Mouse (Mus musculus): ENCODE measurements at regions not wholly inside any gene's neighbourhood (a gene's known extent, or its start where the extent isn't known, plus 50 kb on each side); places are given as distances from the start of the nearest gene placed in this dataset.

- no peak for DNase-seq
Measured at GRCm38 (mm10) chr15:24929742-24930141, 483.8 kb downstream of the Basp1 start.

- DNase-seq, result no peak
Measured at GRCm38 (mm10) chr15:24911866-24912265, 501.7 kb downstream of the Basp1 start.

- no peak for DNase-seq
Measured at GRCm38 (mm10) chr15:24911466-24911865, 502.1 kb downstream of the Basp1 start.

- no peak for DNase-seq
Measured at GRCm38 (mm10) chr15:24906957-24907356, 506.6 kb downstream of the Basp1 start.

- DNase-seq, result no peak
Measured at GRCm38 (mm10) chr15:24878846-24879245, 534.7 kb downstream of the Basp1 start.

- no peak for DNase-seq
Measured at GRCm38 (mm10) chr15:24877711-24878598, 535.6 kb downstream of the Basp1 start.

- no peak for DNase-seq
Measured at GRCm38 (mm10) chr15:24876157-24876731, 537.3 kb downstream of the Basp1 start.

GRCm38 (mm10) chr15:24840271-24840670, 573.3 kb downstream of the Basp1 start:
- no peak for DNase-seq

- DNase-seq, result no peak
Measured at GRCm38 (mm10) chr15:24838390-24838789, 575.2 kb downstream of the Basp1 start.

GRCm38 (mm10) chr15:24827881-24828280, 585.7 kb downstream of the Basp1 start:
- no peak for DNase-seq

- DNase-seq, result no peak
Measured at GRCm38 (mm10) chr15:24827259-24827658, 586.3 kb downstream of the Basp1 start.

GRCm38 (mm10) chr15:24796836-24797235, 616.7 kb downstream of the Basp1 start:
- no peak for DNase-seq

- no peak for DNase-seq
Measured at GRCm38 (mm10) chr15:24793381-24793780, 620.2 kb downstream of the Basp1 start.

GRCm38 (mm10) chr15:24786336-24786735, 627.2 kb downstream of the Basp1 start:
- DNase-seq, result no peak

GRCm38 (mm10) chr15:24778234-24778633, 635.3 kb downstream of the Basp1 start:
- DNase-seq, result no peak

- no peak for DNase-seq
Measured at GRCm38 (mm10) chr15:24751480-24752157, 661.9 kb downstream of the Basp1 start.

- DNase-seq, result no peak
Measured at GRCm38 (mm10) chr15:24743240-24743639, 670.3 kb downstream of the Basp1 start.

GRCm38 (mm10) chr15:24725170-24725569, 688.4 kb downstream of the Basp1 start:
- DNase-seq, result no peak

GRCm38 (mm10) chr15:24724664-24725063, 688.9 kb downstream of the Basp1 start:
- peak; percentile 4 for DNase-seq

GRCm38 (mm10) chr15:24720346-24720745, 693.2 kb downstream of the Basp1 start:
- DNase-seq, result no peak

GRCm38 (mm10) chr15:24682167-24682566, 731.4 kb downstream of the Basp1 start:
- DNase-seq, result no peak

- DNase-seq, result no peak
Measured at GRCm38 (mm10) chr15:24648938-24649337, 764.6 kb downstream of the Basp1 start.

- DNase-seq, result no peak
Measured at GRCm38 (mm10) chr15:24635620-24636019, 777.9 kb downstream of the Basp1 start.

GRCm38 (mm10) chr15:24596242-24596641, 817.3 kb downstream of the Basp1 start:
- peak; percentile 17 for DNase-seq

All from kidney, adult 9 months (tissue).